Mouse (Mus musculus) MEL (cell line): ENCODE data around the gene Rad51b. TPM values are rescaled to one million over a fixed set of nuclear protein-coding genes. Genes with fewer than 3 reads are reported as not detected.

Source experiments
- DNase-seq: peaks from one replicate; pipeline ENCODE4 v3.0.0; 2011; ENCODE audit warnings: low read depth, low spot score
- H3K27ac ChIP-seq: 2 replicates; pipeline ENCODE4 v1.5.1; 2012; ENCODE audit warnings: low read depth, mild to moderate bottlenecking, control low read depth, low read length, moderate library complexity; ENCODE audit not compliant: control insufficient read depth
- H3K27me3 ChIP-seq, 2 experiments: fragments of 150-350 bp in 1 of 2; sonication (generic) in 1 of 2; 2 replicates each; pipeline ENCODE4 v1.6.1; 2012; ENCODE audit warnings: low read length in 2 of 2, mild to moderate bottlenecking in 2 of 2, improper control_type of control experiment in 1 of 2, moderate library complexity in 1 of 2; ENCODE audit not compliant: insufficient read depth in 2 of 2, control insufficient read depth in 1 of 2
- H3K36me3 ChIP-seq, 2 experiments: 2 replicates each; pipeline ENCODE4 v1.6.1; 2012 to 2014; ENCODE audit warnings: low read length in 2 of 2, improper control_type of control experiment in 1 of 2, inconsistent platforms in 1 of 2, mild to moderate bottlenecking in 1 of 2; ENCODE audit not compliant: insufficient read depth in 2 of 2, control insufficient read depth in 1 of 2
- H3K4me1 ChIP-seq, 2 experiments: fragments of 150-350 bp in 1 of 2; sonication (generic) in 1 of 2; 2 replicates each; pipeline ENCODE4 v1.6.1; 2012; ENCODE audit warnings: low read length in 2 of 2, improper control_type of control experiment in 1 of 2, mild to moderate bottlenecking in 1 of 2; ENCODE audit not compliant: insufficient read depth in 2 of 2, control insufficient read depth in 1 of 2
- H3K4me3 ChIP-seq, 2 experiments: fragments of 150-350 bp in 1 of 2; sonication (generic) in 1 of 2; 2 replicates each; pipeline ENCODE4 v1.5.1; 2012; ENCODE audit warnings: low read depth in 2 of 2, low read length in 2 of 2, mild to moderate bottlenecking in 2 of 2, moderate library complexity in 2 of 2, control low read depth in 1 of 2, improper control_type of control experiment in 1 of 2; ENCODE audit not compliant: control insufficient read depth in 1 of 2, insufficient read depth in 1 of 2
- H3K79me2 ChIP-seq: 2 replicates; pipeline ENCODE4 v1.6.1; 2012; ENCODE audit warnings: mild to moderate bottlenecking, low read length, moderate library complexity; ENCODE audit not compliant: control insufficient read depth, poor library complexity, insufficient read depth
- H3K9ac ChIP-seq: 2 replicates; pipeline ENCODE4 v1.6.1; 2012; ENCODE audit warnings: low read depth, mild to moderate bottlenecking, control low read depth, low read length, moderate library complexity; ENCODE audit not compliant: control insufficient read depth, poor library complexity, severe bottlenecking
- H3K9me3 ChIP-seq: fragments of 150-350 bp; sonication (generic); replicated peaks from 2 replicates; pipeline ENCODE4 v1.6.1; 2012; ENCODE audit warnings: mild to moderate bottlenecking, low read length, improper control_type of control experiment, moderate library complexity; ENCODE audit not compliant: insufficient read depth
- CHD2 ChIP-seq: IDR thresholded peaks from 2 replicates; pipeline ENCODE4 v1.6.1; 2011; ENCODE audit warnings: low read length, improper control_type of control experiment
- CTCF ChIP-seq, 3 experiments: IDR thresholded peaks in 2 of 3; conservative IDR thresholded peaks in 1 of 3; 2 replicates each; pipeline ENCODE4 v1.5.1; 2011 to 2012; ENCODE audit warnings: low read length in 3 of 3, low read depth in 2 of 3, mild to moderate bottlenecking in 2 of 3, improper control_type of control experiment in 1 of 3, inconsistent platforms in 1 of 3, mixed read lengths in 1 of 3, moderate library complexity in 1 of 3; ENCODE audit not compliant: control insufficient read depth in 1 of 3, insufficient read depth in 1 of 3, poor library complexity in 1 of 3, severe bottlenecking in 1 of 3
- EP300 ChIP-seq, 2 experiments: IDR thresholded peaks; 2 replicates each; pipeline ENCODE4 v1.6.1; 2011; ENCODE audit warnings: improper control_type of control experiment in 2 of 2, low read length in 2 of 2, low read depth in 1 of 2, mild to moderate bottlenecking in 1 of 2
- ETS1 ChIP-seq: IDR thresholded peaks from 2 replicates; pipeline ENCODE4 v1.6.1; 2012; ENCODE audit warnings: low read depth, mild to moderate bottlenecking, inconsistent platforms, low read length, improper control_type of control experiment, moderate library complexity
- GABPA ChIP-seq: IDR thresholded peaks from 2 replicates; pipeline ENCODE4 v1.6.1; 2012; ENCODE audit warnings: low read depth, mild to moderate bottlenecking, inconsistent platforms, low read length, improper control_type of control experiment, moderate library complexity
- JUND ChIP-seq: IDR thresholded peaks from 2 replicates; pipeline ENCODE4 v1.6.1; 2011; ENCODE audit warnings: low read depth, mild to moderate bottlenecking, improper control_type of control experiment, low read length
- MEF2A ChIP-seq: IDR thresholded peaks from 2 replicates; pipeline ENCODE4 v1.6.1; 2014; ENCODE audit warnings: low read depth, mild to moderate bottlenecking, inconsistent platforms, low read length, improper control_type of control experiment; ENCODE audit not compliant: poor library complexity, insufficient replicate concordance, severe bottlenecking; ENCODE audit errors: extremely low read depth
- MYC ChIP-seq: IDR thresholded peaks from 2 replicates; pipeline ENCODE4 v1.6.1; 2011; ENCODE audit warnings: low read depth, mild to moderate bottlenecking, low read length, improper control_type of control experiment, moderate library complexity
- NRF1 ChIP-seq: IDR thresholded peaks from 2 replicates; pipeline ENCODE4 v1.6.1; 2014; ENCODE audit warnings: low read depth, mild to moderate bottlenecking, inconsistent platforms, low read length, improper control_type of control experiment, moderate library complexity; ENCODE audit not compliant: poor library complexity, insufficient read depth, severe bottlenecking
- POLR2AphosphoS5 ChIP-seq: IDR thresholded peaks from 2 replicates; pipeline ENCODE4 v1.6.1; 2012; ENCODE audit warnings: low read depth, borderline replicate concordance, mild to moderate bottlenecking, inconsistent platforms, low read length, moderate library complexity, mixed read lengths
- RCOR1 ChIP-seq: IDR thresholded peaks from 2 replicates; pipeline ENCODE4 v1.6.1; 2012; ENCODE audit warnings: low read depth, mild to moderate bottlenecking, inconsistent platforms, low read length, improper control_type of control experiment
- SIN3A ChIP-seq: IDR thresholded peaks from 2 replicates; pipeline ENCODE4 v1.6.1; 2012; ENCODE audit warnings: low read length, improper control_type of control experiment, inconsistent platforms
- SMC3 ChIP-seq: IDR thresholded peaks from 2 replicates; pipeline ENCODE4 v1.6.1; 2011; ENCODE audit warnings: low read depth, low read length, improper control_type of control experiment
- TAL1 ChIP-seq: IDR thresholded peaks from 2 replicates; pipeline ENCODE4 v1.6.1; 2012; ENCODE audit warnings: mild to moderate bottlenecking, inconsistent platforms, low read length, moderate library complexity, mixed read lengths
- TCF12 ChIP-seq: IDR thresholded peaks from 2 replicates; pipeline ENCODE4 v1.6.1; 2014; ENCODE audit warnings: low read depth, mild to moderate bottlenecking, inconsistent platforms, low read length, improper control_type of control experiment, moderate library complexity
- UBTF ChIP-seq: IDR thresholded peaks from 2 replicates; pipeline ENCODE4 v1.6.1; 2012; ENCODE audit warnings: low read depth, mild to moderate bottlenecking, inconsistent platforms, low read length, improper control_type of control experiment, moderate library complexity, borderline replicate concordance; ENCODE audit not compliant: insufficient read depth
- USF2 ChIP-seq, 2 experiments: IDR thresholded peaks; 2 replicates each; pipeline ENCODE4 v1.6.1; 2011 to 2012; ENCODE audit warnings: improper control_type of control experiment in 2 of 2, low read length in 2 of 2, borderline replicate concordance in 1 of 2, inconsistent platforms in 1 of 2, low read depth in 1 of 2, mild to moderate bottlenecking in 1 of 2; ENCODE audit not compliant: insufficient read depth in 1 of 2
- ZC3H11A ChIP-seq: IDR thresholded peaks from 2 replicates; pipeline ENCODE4 v1.6.1; 2012; ENCODE audit warnings: low read depth, mild to moderate bottlenecking, inconsistent platforms, low read length, improper control_type of control experiment
- ZKSCAN1 ChIP-seq: IDR thresholded peaks from 2 replicates; pipeline ENCODE4 v1.6.1; 2012; ENCODE audit warnings: low read depth, mild to moderate bottlenecking, inconsistent platforms, low read length, improper control_type of control experiment, moderate library complexity
- ZNF384 ChIP-seq: IDR thresholded peaks from 2 replicates; pipeline ENCODE4 v1.6.1; 2012; ENCODE audit warnings: low read depth, mild to moderate bottlenecking, inconsistent platforms, low read length, improper control_type of control experiment
- polyA plus RNA-seq, 2 experiments: library from polyadenylated mRNA; stranded (reverse) in 1 of 2; unstranded in 1 of 2; fragments of >175 nt in 1 of 2; fragments of >200 nt in 1 of 2; gene quantifications; 2 replicates each; pipeline versions ENCODE4 v1.2.1 to v1.2.4; 2012; ENCODE audit warnings: low replicate concordance in 2 of 2, low read depth in 1 of 2; ENCODE audit not compliant: insufficient read length in 2 of 2, insufficient read depth in 1 of 2, missing spikeins in 1 of 2
- total RNA-seq: library from RNA; depleted of rRNA; stranded (reverse); fragments of 300-350 nt; gene quantifications from 2 replicates; pipeline ENCODE4 v1.2.3, GENCODE M21; 2012

Rad51b gene
- total and polyA plus RNA-seq, 3 experiments, result 3.6 to 5.7 TPM; not detected in 1

GRCm38 (mm10) chr12:79813566-79814305 lies 516.7 kb downstream of the Rad51b start:
- Histone ChIP-seq H3K36me3 (no peaks in the 10 kb centered on the region), H3K4me3 (no peak overlapping the region), H3K79me2 (no peaks in the 10 kb centered on the region), H3K9ac (no peak overlapping the region), H3K27ac (no peak overlapping the region), H3K27me3 (no peaks in the 10 kb centered on the region), H3K4me1 (no peaks in the 10 kb centered on the region), H3K9me3 (no peaks in the 10 kb centered on the region)
- DNase-seq, result no peak
- TF ChIP-seq MEF2A (no peak), ZNF384 (no peak), MYC (no peak), EP300 (IDR thresholded peaks at IDR 0.05; ENCODE audit: low read depth in 1 of 2, low read length in 2 of 2) (no peak), UBTF (no peak), SMC3 (no peak), JUND (no peak), NRF1 (no peak), CTCF (IDR thresholded peaks at IDR 0.05 in 2 of 3, conservative IDR thresholded peaks at IDR 0.05 in 1 of 3; ENCODE audit: control insufficient read depth in 1 of 3, insufficient read depth in 1 of 3, low read depth in 2 of 3, low read length in 3 of 3, poor library complexity in 1 of 3, severe bottlenecking in 1 of 3) (no peak), ZKSCAN1 (no peak), TAL1 (no peak), ZC3H11A (no peak), CHD2 (no peak), GABPA (no peak), RCOR1 (no peak), SIN3A (no peak), USF2 (IDR thresholded peaks at IDR 0.05; ENCODE audit: borderline replicate concordance in 1 of 2, insufficient read depth in 1 of 2, low read depth in 1 of 2, low read length in 2 of 2) (no peak), ETS1 (no peak), TCF12 (no peak), POLR2AphosphoS5 (no peak)
